Mouse (Mus musculus): Measurements from ENCODE around the gene Abl1. TPM values are rescaled to one million over a fixed set of nuclear protein-coding genes. Genes with fewer than 3 reads are reported as not detected.
A peak's percentile ranks its signal among the peaks of the same experiment; 100 is the strongest.

The Abl1 gene
- polyA plus RNA-seq, 1 experiment from 2014 or later = 49.0 TPM

DNA sequence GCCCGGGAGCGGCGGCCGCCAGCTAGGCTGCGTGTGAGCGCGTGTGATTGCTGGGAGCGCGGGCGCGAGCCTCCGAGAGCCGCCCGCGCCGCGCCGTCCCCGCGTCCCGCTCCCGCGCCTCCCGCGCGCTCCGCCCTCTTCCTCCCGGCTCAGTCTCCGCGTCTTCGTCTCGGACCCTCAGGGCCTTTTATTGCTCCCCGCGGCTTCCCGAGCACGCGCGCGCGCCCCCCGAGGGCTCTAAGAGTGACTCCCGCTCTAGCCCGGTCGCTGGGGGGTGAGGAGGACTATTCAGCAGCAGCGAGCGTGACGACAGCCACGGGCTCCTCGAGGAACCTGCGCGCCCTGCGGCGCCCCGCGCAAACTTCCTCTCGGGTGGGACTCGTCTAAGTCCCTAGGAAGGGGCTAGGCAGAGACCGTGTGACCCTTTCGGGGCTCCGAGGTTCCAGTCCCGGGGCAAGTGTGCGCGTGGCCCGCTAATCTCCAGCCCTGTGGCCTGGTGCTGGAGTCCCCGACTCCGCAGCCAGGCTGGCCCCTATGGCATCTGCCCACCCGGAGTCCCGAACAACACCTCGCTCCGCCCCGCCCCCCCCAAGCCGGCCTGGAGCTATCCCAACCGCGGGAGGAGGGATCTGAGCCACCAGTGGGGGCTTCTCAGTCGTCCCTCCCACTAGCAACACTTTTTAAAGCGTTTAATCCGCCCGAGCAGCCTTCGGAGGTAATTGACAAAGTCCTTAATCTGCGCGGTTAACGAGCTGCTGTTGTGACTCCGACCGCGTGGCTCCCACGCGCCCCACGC lies 157.9 kb downstream of the Abl1 start, which contains the start of gene Fibcd1:
TSS of gene Fibcd1 (minus strand) at position 110 of the 796 bp plus-strand sequence.
- H3K4me1 ChIP-seq (ENCODE audit: control insufficient read depth, insufficient read depth, low read length) = peaks cover 12% of the 10 kb centered on the region
- H3K36me3 ChIP-seq (ENCODE audit: control insufficient read depth, insufficient read depth, low read length) = no peaks in the 10 kb centered on the region
- peak within 1 kb of the TSS; percentile 90 for H3K4me2 ChIP-seq (ENCODE audit: low read depth)
- under 1% methylated on average over 78 of the region's 88 CpGs for WGBS
- H3K27me3 ChIP-seq (ENCODE audit: control insufficient read depth, insufficient read depth, low read length) = peaks cover 36% of the 10 kb centered on the region
- peak within 1 kb of the TSS; percentile 50 for H3K4me3 ChIP-seq (ENCODE audit: low read depth, low read length)
- H3K27ac ChIP-seq (ENCODE audit: low read depth, low read length) = no peak within 1 kb of the TSS
- H3K9ac ChIP-seq (ENCODE audit: low read length) = peak within 1 kb of the TSS; percentile 41
- DNase-seq (ENCODE audit: low spot score) = peak; percentile 45
- no peaks in the 10 kb centered on the region for H3K9me3 ChIP-seq (ENCODE audit: control insufficient read depth, low read length)
- no peak for ATAC-seq (ENCODE audit: insufficient read depth, low FRiP score, low TSS enrichment)

DNA sequence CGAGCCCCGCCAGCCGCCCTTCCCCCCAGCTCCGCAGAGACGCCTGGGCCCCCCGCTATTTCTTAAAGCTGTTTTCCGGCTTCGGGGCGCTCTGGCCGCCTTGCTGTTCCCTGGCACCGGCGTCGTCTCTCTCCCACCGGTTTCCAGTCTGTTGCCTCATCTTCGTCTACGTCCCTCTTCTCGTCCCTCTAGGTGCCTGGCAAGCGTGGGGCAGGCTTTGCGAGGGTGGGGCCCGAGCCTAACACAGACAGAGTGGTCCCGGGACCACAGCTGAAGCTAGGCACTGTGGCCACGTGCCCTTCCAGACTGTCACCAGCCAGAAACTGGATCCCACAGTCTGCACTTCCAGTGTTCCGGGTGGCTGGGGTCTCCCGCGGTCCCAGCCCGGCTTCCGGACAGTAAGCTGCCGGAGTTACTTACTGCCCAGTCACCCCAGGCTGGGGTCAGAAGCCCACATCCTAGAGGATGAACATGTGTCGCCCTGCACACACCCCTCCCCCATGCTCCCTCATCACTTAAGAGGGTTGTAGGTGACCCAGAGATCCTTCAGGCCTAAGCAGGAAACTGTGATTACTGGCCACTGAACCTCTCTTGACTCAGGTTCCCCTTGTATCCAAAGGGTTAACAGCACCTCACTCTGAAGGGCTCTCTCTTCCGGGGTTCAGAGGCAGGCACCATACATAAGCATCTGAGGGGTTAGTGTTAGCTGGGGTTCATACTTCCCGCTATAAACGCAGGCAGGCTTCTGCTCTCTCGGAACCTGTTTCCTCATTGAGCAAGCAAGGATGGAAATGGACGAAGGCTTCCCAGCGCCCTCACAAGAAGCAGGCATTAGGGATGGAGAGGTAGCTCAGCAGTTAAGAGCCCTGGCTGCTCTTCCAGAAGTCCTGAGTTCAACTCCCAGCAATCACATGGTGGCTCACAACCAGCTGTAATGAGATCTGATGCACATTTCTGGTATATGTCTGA lies 158.8 kb downstream of the Abl1 start:
- Histone ChIP-seq H3K4me2 (ENCODE audit: low read depth) (peak overlapping the region; percentile 90), H3K4me3 (ENCODE audit: low read depth, low read length) (peak overlapping the region; percentile 50), H3K36me3 (ENCODE audit: control insufficient read depth, insufficient read depth, low read length) (no peaks in the 10 kb centered on the region), H3K9ac (ENCODE audit: low read length) (peak overlapping the region; percentile 41; the same call in 1 of the 2 replicates), H3K4me1 (ENCODE audit: control insufficient read depth, insufficient read depth, low read length) (peaks cover 12% of the 10 kb centered on the region), H3K27ac (ENCODE audit: low read depth, low read length) (no peak overlapping the region), H3K9me3 (ENCODE audit: control insufficient read depth, low read length) (no peaks in the 10 kb centered on the region), H3K27me3 (ENCODE audit: control insufficient read depth, insufficient read depth, low read length) (peaks cover 36% of the 10 kb centered on the region)
- WGBS = 4% methylated on average over 34 of the region's 35 CpGs
- ATAC-seq (ENCODE audit: insufficient read depth, low FRiP score, low TSS enrichment) (no peak), DNase-seq (ENCODE audit: low spot score) (no peak)

DNA sequence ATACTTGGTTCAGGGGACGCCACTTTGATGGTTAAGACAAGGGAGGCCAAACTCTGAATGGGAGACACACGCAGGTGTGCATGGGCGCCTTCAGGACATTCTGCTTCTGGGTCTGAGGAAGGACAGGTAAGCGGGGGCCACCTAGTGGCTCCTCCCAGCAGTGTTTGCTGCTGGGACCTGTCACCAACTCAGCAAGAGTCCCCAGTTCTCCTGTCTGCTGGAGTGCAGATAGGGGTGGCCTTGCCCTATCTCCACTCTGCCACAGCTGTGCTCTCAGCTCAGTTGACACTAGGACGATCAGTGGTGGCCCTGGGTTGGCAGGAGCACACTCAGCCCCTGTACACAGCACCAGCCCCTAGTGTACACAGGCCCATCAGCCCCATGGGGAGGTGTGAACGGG lies 159.7 kb downstream of the Abl1 start:
- H3K4me1 ChIP-seq (ENCODE audit: control insufficient read depth, insufficient read depth, low read length) = peaks cover 12% of the 10 kb centered on the region
- H3K4me2 ChIP-seq (ENCODE audit: low read depth) = no peak overlapping the region
- peaks cover 36% of the 10 kb centered on the region for H3K27me3 ChIP-seq (ENCODE audit: control insufficient read depth, insufficient read depth, low read length)
- ATAC-seq (ENCODE audit: insufficient read depth, low FRiP score, low TSS enrichment) (no peak), DNase-seq (ENCODE audit: low spot score) (no peak)
- H3K4me3 ChIP-seq (ENCODE audit: low read depth, low read length) = no peak overlapping the region
- H3K36me3 ChIP-seq (ENCODE audit: control insufficient read depth, insufficient read depth, low read length) = no peaks in the 10 kb centered on the region
- no peaks in the 10 kb centered on the region for H3K9me3 ChIP-seq (ENCODE audit: control insufficient read depth, low read length)
- H3K9ac ChIP-seq (ENCODE audit: low read length) = no peak overlapping the region
- WGBS = 17% methylated on average over 6 of the region's 6 CpGs
- H3K27ac ChIP-seq (ENCODE audit: low read depth, low read length) = no peak overlapping the region

DNA sequence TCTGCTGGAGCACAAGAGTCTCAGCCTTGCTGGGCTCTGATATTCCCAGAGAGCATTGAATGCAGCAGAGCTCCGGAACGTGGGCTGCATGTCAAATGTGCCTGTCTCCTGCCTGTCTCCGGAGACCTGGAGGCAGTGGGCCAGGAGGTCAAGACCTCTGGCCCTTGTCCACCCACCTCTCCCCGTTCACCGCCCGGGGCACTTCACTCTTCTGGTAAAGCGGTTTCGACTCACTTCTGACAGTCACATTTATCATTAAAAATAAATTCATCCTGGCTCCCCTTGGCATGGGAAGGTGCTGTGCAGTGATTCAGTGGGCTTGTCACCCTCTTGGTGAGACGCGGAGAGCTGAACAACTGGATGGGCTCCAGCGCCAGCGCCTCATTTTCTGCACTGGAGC lies 162.0 kb downstream of the Abl1 start:
- H3K36me3 ChIP-seq (ENCODE audit: control insufficient read depth, insufficient read depth, low read length) = no peaks in the 10 kb centered on the region
- H3K4me1 ChIP-seq (ENCODE audit: control insufficient read depth, insufficient read depth, low read length) = peaks cover 12% of the 10 kb centered on the region
- ATAC-seq (ENCODE audit: insufficient read depth, low FRiP score, low TSS enrichment) (no peak), DNase-seq (ENCODE audit: low spot score) (no peak)
- H3K27ac ChIP-seq (ENCODE audit: low read depth, low read length) = no peak overlapping the region
- H3K4me2 ChIP-seq (ENCODE audit: low read depth) = no peak overlapping the region
- no peak overlapping the region for H3K4me3 ChIP-seq (ENCODE audit: low read depth, low read length)
- WGBS = 49% methylated on average over 12 of the region's 12 CpGs
- no peak overlapping the region for H3K9ac ChIP-seq (ENCODE audit: low read length)
- H3K9me3 ChIP-seq (ENCODE audit: control insufficient read depth, low read length) = no peaks in the 10 kb centered on the region
- peaks cover 26% of the 10 kb centered on the region for H3K27me3 ChIP-seq (ENCODE audit: control insufficient read depth, insufficient read depth, low read length)

Other genes with a start within 250 kb of the Abl1 start
- 30.8 and 34.5 TPM in 2 replicates for gene Ass1, start 218.2 kb upstream of the Abl1 start, polyA plus RNA-seq (2014; fragmentation: Nextera tagmentation; extraction: Ambion mirVana)
- 87.0 and 90.9 TPM in 2 replicates for gene Fubp3, start 115.7 kb upstream of the Abl1 start, polyA plus RNA-seq (2014; fragmentation: Nextera tagmentation; extraction: Ambion mirVana)
- gene Prdm12, start 48.3 kb upstream of the Abl1 start, polyA plus RNA-seq (2014; fragmentation: Nextera tagmentation; extraction: Ambion mirVana) = 16.4 and 23.0 TPM in 2 replicates
- gene Exosc2, start 17.7 kb upstream of the Abl1 start, polyA plus RNA-seq (2014; fragmentation: Nextera tagmentation; extraction: Ambion mirVana) = 54.7 and 64.5 TPM in 2 replicates
- gene Qrfp, start 122.2 kb downstream of the Abl1 start, polyA plus RNA-seq (2014; fragmentation: Nextera tagmentation; extraction: Ambion mirVana) = 0.09 and 0.31 TPM in 2 replicates
- 0.51 and 1.2 TPM in 2 replicates for gene Fibcd1, start 157.6 kb downstream of the Abl1 start, polyA plus RNA-seq (2014; fragmentation: Nextera tagmentation; extraction: Ambion mirVana)
- gene Lamc3, start 198.9 kb downstream of the Abl1 start, polyA plus RNA-seq (2014; fragmentation: Nextera tagmentation; extraction: Ambion mirVana) = 6.6 and 8.1 TPM in 2 replicates